Mouse (Mus musculus) MEL (cell line): ENCODE data around the gene Tank. TPM values are rescaled to one million over a fixed set of nuclear protein-coding genes. Genes with fewer than 3 reads are reported as not detected.

Source experiments
- DNase-seq: peaks from one replicate; pipeline ENCODE4 v3.0.0; 2011; ENCODE audit warnings: low read depth, low spot score
- H3K27ac ChIP-seq: 2 replicates; pipeline ENCODE4 v1.5.1; 2012; ENCODE audit warnings: low read depth, mild to moderate bottlenecking, control low read depth, low read length, moderate library complexity; ENCODE audit not compliant: control insufficient read depth
- H3K27me3 ChIP-seq, 2 experiments: fragments of 150-350 bp in 1 of 2; sonication (generic) in 1 of 2; 2 replicates each; pipeline ENCODE4 v1.6.1; 2012; ENCODE audit warnings: low read length in 2 of 2, mild to moderate bottlenecking in 2 of 2, improper control_type of control experiment in 1 of 2, moderate library complexity in 1 of 2; ENCODE audit not compliant: insufficient read depth in 2 of 2, control insufficient read depth in 1 of 2
- H3K36me3 ChIP-seq, 2 experiments: 2 replicates each; pipeline ENCODE4 v1.6.1; 2012 to 2014; ENCODE audit warnings: low read length in 2 of 2, improper control_type of control experiment in 1 of 2, inconsistent platforms in 1 of 2, mild to moderate bottlenecking in 1 of 2; ENCODE audit not compliant: insufficient read depth in 2 of 2, control insufficient read depth in 1 of 2
- H3K4me1 ChIP-seq, 2 experiments: fragments of 150-350 bp in 1 of 2; sonication (generic) in 1 of 2; 2 replicates each; pipeline ENCODE4 v1.6.1; 2012; ENCODE audit warnings: low read length in 2 of 2, improper control_type of control experiment in 1 of 2, mild to moderate bottlenecking in 1 of 2; ENCODE audit not compliant: insufficient read depth in 2 of 2, control insufficient read depth in 1 of 2
- H3K4me3 ChIP-seq, 2 experiments: fragments of 150-350 bp in 1 of 2; sonication (generic) in 1 of 2; 2 replicates each; pipeline ENCODE4 v1.5.1; 2012; ENCODE audit warnings: low read depth in 2 of 2, low read length in 2 of 2, mild to moderate bottlenecking in 2 of 2, moderate library complexity in 2 of 2, control low read depth in 1 of 2, improper control_type of control experiment in 1 of 2; ENCODE audit not compliant: control insufficient read depth in 1 of 2, insufficient read depth in 1 of 2
- H3K79me2 ChIP-seq: 2 replicates; pipeline ENCODE4 v1.6.1; 2012; ENCODE audit warnings: mild to moderate bottlenecking, low read length, moderate library complexity; ENCODE audit not compliant: control insufficient read depth, poor library complexity, insufficient read depth
- H3K9ac ChIP-seq: 2 replicates; pipeline ENCODE4 v1.6.1; 2012; ENCODE audit warnings: low read depth, mild to moderate bottlenecking, control low read depth, low read length, moderate library complexity; ENCODE audit not compliant: control insufficient read depth, poor library complexity, severe bottlenecking
- H3K9me3 ChIP-seq: fragments of 150-350 bp; sonication (generic); replicated peaks from 2 replicates; pipeline ENCODE4 v1.6.1; 2012; ENCODE audit warnings: mild to moderate bottlenecking, low read length, improper control_type of control experiment, moderate library complexity; ENCODE audit not compliant: insufficient read depth
- CHD1 ChIP-seq: IDR thresholded peaks from 2 replicates; pipeline ENCODE4 v1.6.1; 2012; ENCODE audit warnings: low read depth, mild to moderate bottlenecking, inconsistent platforms, low read length, improper control_type of control experiment
- CTCF ChIP-seq, 3 experiments: IDR thresholded peaks in 2 of 3; conservative IDR thresholded peaks in 1 of 3; 2 replicates each; pipeline ENCODE4 v1.5.1; 2011 to 2012; ENCODE audit warnings: low read length in 3 of 3, low read depth in 2 of 3, mild to moderate bottlenecking in 2 of 3, improper control_type of control experiment in 1 of 3, inconsistent platforms in 1 of 3, mixed read lengths in 1 of 3, moderate library complexity in 1 of 3; ENCODE audit not compliant: control insufficient read depth in 1 of 3, insufficient read depth in 1 of 3, poor library complexity in 1 of 3, severe bottlenecking in 1 of 3
- E2F4 ChIP-seq: IDR thresholded peaks from 2 replicates; pipeline ENCODE4 v1.6.1; 2011; ENCODE audit warnings: low read depth, low read length, improper control_type of control experiment, borderline replicate concordance
- ELF1 ChIP-seq: IDR thresholded peaks from 2 replicates; pipeline ENCODE4 v1.6.1; 2014; ENCODE audit warnings: low read depth, mild to moderate bottlenecking, inconsistent platforms, low read length, improper control_type of control experiment, moderate library complexity
- EP300 ChIP-seq, 2 experiments: IDR thresholded peaks; 2 replicates each; pipeline ENCODE4 v1.6.1; 2011; ENCODE audit warnings: improper control_type of control experiment in 2 of 2, low read length in 2 of 2, low read depth in 1 of 2, mild to moderate bottlenecking in 1 of 2
- ETS1 ChIP-seq: IDR thresholded peaks from 2 replicates; pipeline ENCODE4 v1.6.1; 2012; ENCODE audit warnings: low read depth, mild to moderate bottlenecking, inconsistent platforms, low read length, improper control_type of control experiment, moderate library complexity
- GABPA ChIP-seq: IDR thresholded peaks from 2 replicates; pipeline ENCODE4 v1.6.1; 2012; ENCODE audit warnings: low read depth, mild to moderate bottlenecking, inconsistent platforms, low read length, improper control_type of control experiment, moderate library complexity
- GATA1 ChIP-seq: IDR thresholded peaks from 2 replicates; pipeline ENCODE4 v1.6.1; 2011; ENCODE audit warnings: low read depth, low read length, improper control_type of control experiment
- HCFC1 ChIP-seq: IDR thresholded peaks from 2 replicates; pipeline ENCODE4 v1.6.1; 2012; ENCODE audit warnings: low read depth, mild to moderate bottlenecking, inconsistent platforms, low read length, improper control_type of control experiment, moderate library complexity
- JUND ChIP-seq: IDR thresholded peaks from 2 replicates; pipeline ENCODE4 v1.6.1; 2011; ENCODE audit warnings: low read depth, mild to moderate bottlenecking, improper control_type of control experiment, low read length
- KAT2A ChIP-seq: conservative IDR thresholded peaks from 2 replicates; pipeline ENCODE4 v1.6.1; 2012; ENCODE audit warnings: low read depth, low read length, improper control_type of control experiment, inconsistent platforms
- MAFK ChIP-seq: IDR thresholded peaks from 2 replicates; pipeline ENCODE4 v1.6.1; 2011; ENCODE audit warnings: low read depth, mild to moderate bottlenecking, low read length, improper control_type of control experiment, borderline replicate concordance
- MAX ChIP-seq: IDR thresholded peaks from 2 replicates; pipeline ENCODE4 v1.6.1; 2011; ENCODE audit warnings: low read length, improper control_type of control experiment
- MAZ ChIP-seq: IDR thresholded peaks from 2 replicates; pipeline ENCODE4 v1.6.1; 2012; ENCODE audit warnings: low read depth, mild to moderate bottlenecking, inconsistent platforms, low read length, improper control_type of control experiment
- MXI1 ChIP-seq: IDR thresholded peaks from 2 replicates; pipeline ENCODE4 v1.6.1; 2011; ENCODE audit warnings: mild to moderate bottlenecking, low read depth, low read length, improper control_type of control experiment
- MYC ChIP-seq: IDR thresholded peaks from 2 replicates; pipeline ENCODE4 v1.6.1; 2011; ENCODE audit warnings: low read depth, mild to moderate bottlenecking, low read length, improper control_type of control experiment, moderate library complexity
- NELFE ChIP-seq: IDR thresholded peaks from 2 replicates; pipeline ENCODE4 v1.6.1; 2011; ENCODE audit warnings: low read depth, low read length, improper control_type of control experiment
- NRF1 ChIP-seq: IDR thresholded peaks from 2 replicates; pipeline ENCODE4 v1.6.1; 2014; ENCODE audit warnings: low read depth, mild to moderate bottlenecking, inconsistent platforms, low read length, improper control_type of control experiment, moderate library complexity; ENCODE audit not compliant: poor library complexity, insufficient read depth, severe bottlenecking
- POLR2A ChIP-seq, 2 experiments: IDR thresholded peaks; 2 replicates each; pipeline ENCODE4 v1.6.1; 2011 to 2012; ENCODE audit warnings: low read length in 2 of 2, mild to moderate bottlenecking in 2 of 2, control low read depth in 1 of 2, improper control_type of control experiment in 1 of 2, low read depth in 1 of 2, moderate library complexity in 1 of 2; ENCODE audit not compliant: control insufficient read depth in 1 of 2, insufficient read depth in 1 of 2, poor library complexity in 1 of 2
- POLR2AphosphoS2 ChIP-seq: IDR thresholded peaks from 2 replicates; pipeline ENCODE4 v1.6.1; 2011; ENCODE audit warnings: low read length, improper control_type of control experiment
- RAD21 ChIP-seq: IDR thresholded peaks from 2 replicates; pipeline ENCODE4 v1.6.1; 2011; ENCODE audit warnings: mild to moderate bottlenecking, low read depth, low read length, improper control_type of control experiment
- RCOR1 ChIP-seq: IDR thresholded peaks from 2 replicates; pipeline ENCODE4 v1.6.1; 2012; ENCODE audit warnings: low read depth, mild to moderate bottlenecking, inconsistent platforms, low read length, improper control_type of control experiment
- SMC3 ChIP-seq: IDR thresholded peaks from 2 replicates; pipeline ENCODE4 v1.6.1; 2011; ENCODE audit warnings: low read depth, low read length, improper control_type of control experiment
- TAL1 ChIP-seq: IDR thresholded peaks from 2 replicates; pipeline ENCODE4 v1.6.1; 2012; ENCODE audit warnings: mild to moderate bottlenecking, inconsistent platforms, low read length, moderate library complexity, mixed read lengths
- TCF12 ChIP-seq: IDR thresholded peaks from 2 replicates; pipeline ENCODE4 v1.6.1; 2014; ENCODE audit warnings: low read depth, mild to moderate bottlenecking, inconsistent platforms, low read length, improper control_type of control experiment, moderate library complexity
- UBTF ChIP-seq: IDR thresholded peaks from 2 replicates; pipeline ENCODE4 v1.6.1; 2012; ENCODE audit warnings: low read depth, mild to moderate bottlenecking, inconsistent platforms, low read length, improper control_type of control experiment, moderate library complexity, borderline replicate concordance; ENCODE audit not compliant: insufficient read depth
- USF1 ChIP-seq: IDR thresholded peaks from 2 replicates; pipeline ENCODE4 v1.6.1; 2014; ENCODE audit warnings: low read depth, mild to moderate bottlenecking, inconsistent platforms, low read length, improper control_type of control experiment, moderate library complexity
- USF2 ChIP-seq, 2 experiments: IDR thresholded peaks; 2 replicates each; pipeline ENCODE4 v1.6.1; 2011 to 2012; ENCODE audit warnings: improper control_type of control experiment in 2 of 2, low read length in 2 of 2, borderline replicate concordance in 1 of 2, inconsistent platforms in 1 of 2, low read depth in 1 of 2, mild to moderate bottlenecking in 1 of 2; ENCODE audit not compliant: insufficient read depth in 1 of 2
- ZC3H11A ChIP-seq: IDR thresholded peaks from 2 replicates; pipeline ENCODE4 v1.6.1; 2012; ENCODE audit warnings: low read depth, mild to moderate bottlenecking, inconsistent platforms, low read length, improper control_type of control experiment
- ZNF384 ChIP-seq: IDR thresholded peaks from 2 replicates; pipeline ENCODE4 v1.6.1; 2012; ENCODE audit warnings: low read depth, mild to moderate bottlenecking, inconsistent platforms, low read length, improper control_type of control experiment
- polyA plus RNA-seq, 2 experiments: library from polyadenylated mRNA; stranded (reverse) in 1 of 2; unstranded in 1 of 2; fragments of >175 nt in 1 of 2; fragments of >200 nt in 1 of 2; gene quantifications; 2 replicates each; pipeline versions ENCODE4 v1.2.1 to v1.2.4; 2012; ENCODE audit warnings: low replicate concordance in 2 of 2, low read depth in 1 of 2; ENCODE audit not compliant: insufficient read length in 2 of 2, insufficient read depth in 1 of 2, missing spikeins in 1 of 2
- total RNA-seq: library from RNA; depleted of rRNA; stranded (reverse); fragments of 300-350 nt; gene quantifications from 2 replicates; pipeline ENCODE4 v1.2.3, GENCODE M21; 2012

Tank gene
- total and polyA plus RNA-seq, 3 experiments = 27.0 to 96.7 (median 27.4) TPM

DNA sequence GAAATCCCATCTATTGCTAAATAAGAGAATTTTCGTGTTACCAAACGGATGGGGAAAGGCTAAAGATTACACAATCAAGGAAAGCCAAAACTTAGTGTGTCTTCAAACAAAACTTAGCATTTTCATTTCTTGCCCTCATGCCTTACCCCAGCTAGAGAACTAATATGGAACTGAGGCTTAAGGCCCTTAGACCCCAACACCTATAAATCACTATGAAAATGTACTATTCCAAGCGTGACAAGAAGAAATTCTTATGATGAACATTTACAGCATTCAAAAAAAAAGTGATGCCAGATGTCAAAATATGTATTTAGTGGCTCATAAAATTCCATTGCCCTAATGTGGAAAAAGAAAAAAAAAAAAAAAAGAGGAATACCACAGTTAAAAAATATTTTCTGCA lies 32.7 kb upstream of the Tank start:
- H3K4me1 ChIP-seq = no peaks in the 10 kb centered on the region
- DNase-seq = no peak

DNA sequence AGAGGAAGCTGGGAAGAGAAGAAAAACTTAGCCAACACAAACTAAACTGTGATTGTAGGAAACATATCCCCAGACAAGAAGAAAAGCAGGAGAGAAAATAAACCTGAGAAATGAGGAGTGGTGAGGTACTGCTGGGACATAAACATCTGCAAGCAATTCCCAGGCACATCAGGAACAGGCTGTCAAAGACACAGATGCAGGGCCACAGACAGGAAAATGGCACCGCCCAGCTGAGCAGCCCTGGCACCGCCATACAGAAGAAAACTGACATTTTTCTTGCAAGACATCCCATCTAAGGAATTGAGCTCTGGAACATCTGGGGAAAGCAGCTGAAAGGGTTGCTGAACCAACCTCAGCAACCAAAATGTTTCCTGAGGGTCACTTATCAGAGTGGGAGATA lies 30.4 kb upstream of the Tank start:
- no peak overlapping the region for H3K4me3 ChIP-seq
- no peaks in the 10 kb centered on the region; a peak in 1 of 4 replicates for H3K27me3 ChIP-seq
- no peaks in the 10 kb centered on the region for H3K36me3 ChIP-seq
- H3K9ac ChIP-seq = no peak overlapping the region
- H3K4me1 ChIP-seq = no peaks in the 10 kb centered on the region
- no peaks in the 10 kb centered on the region for H3K79me2 ChIP-seq
- H3K27ac ChIP-seq = no peak overlapping the region
- no peak for DNase-seq
- H3K9me3 ChIP-seq = no peaks in the 10 kb centered on the region
- TF ChIP-seq TAL1 (no peak), MAX (no peak), POLR2AphosphoS2 (no peak), MAFK (no peak), USF2 (IDR thresholded peaks at IDR 0.05; ENCODE audit: borderline replicate concordance in 1 of 2, insufficient read depth in 1 of 2, low read depth in 1 of 2, low read length in 2 of 2) (no peak), NRF1 (no peak), TCF12 (no peak), UBTF (no peak), RAD21 (no peak), MYC (no peak), JUND (no peak), NELFE (no peak), ZC3H11A (no peak), GABPA (no peak), KAT2A (no peak), GATA1 (no peak), USF1 (no peak), CHD1 (no peak)

More for the DNA sequence above, 32.7 kb upstream of the Tank start:
- Histone ChIP-seq H3K27ac (no peak overlapping the region), H3K4me3 (no peak overlapping the region), H3K9me3 (no peaks in the 10 kb centered on the region), H3K9ac (no peak overlapping the region), H3K36me3 (no peaks in the 10 kb centered on the region), H3K27me3 (no peaks in the 10 kb centered on the region; a peak in 2 of 4 replicates), H3K79me2 (no peaks in the 10 kb centered on the region)
- TF ChIP-seq POLR2A (IDR thresholded peaks at IDR 0.05; ENCODE audit: control insufficient read depth in 1 of 2, insufficient read depth in 1 of 2, low read depth in 1 of 2, low read length in 2 of 2, poor library complexity in 1 of 2) = no peak
- no peak for TF ChIP-seq CTCF (IDR thresholded peaks at IDR 0.05 in 2 of 3, conservative IDR thresholded peaks at IDR 0.05 in 1 of 3; ENCODE audit: control insufficient read depth in 1 of 3, insufficient read depth in 1 of 3, low read depth in 2 of 3, low read length in 3 of 3, poor library complexity in 1 of 3, severe bottlenecking in 1 of 3)
- no peak for TF ChIP-seq ETS1
- TF ChIP-seq TCF12 = no peak
- no peak for TF ChIP-seq RAD21
- no peak for TF ChIP-seq HCFC1
- TF ChIP-seq EP300 (IDR thresholded peaks at IDR 0.05; ENCODE audit: low read depth in 1 of 2, low read length in 2 of 2) = no peak
- TF ChIP-seq MAZ = no peak
- TF ChIP-seq ELF1 = no peak
- no peak for TF ChIP-seq ZNF384
- no peak for TF ChIP-seq USF2 (IDR thresholded peaks at IDR 0.05; ENCODE audit: borderline replicate concordance in 1 of 2, insufficient read depth in 1 of 2, low read depth in 1 of 2, low read length in 2 of 2)
- no peak for TF ChIP-seq UBTF
- no peak for TF ChIP-seq ZC3H11A
- no peak for TF ChIP-seq RCOR1
- no peak for TF ChIP-seq MXI1
- TF ChIP-seq E2F4 = no peak
- TF ChIP-seq GATA1 = no peak
- no peak for TF ChIP-seq SMC3
- no peak for TF ChIP-seq JUND
